Mouse (Mus musculus) MEL-GATA-1-ER (cell line): Measurements from ENCODE around the gene Slc35f4.

Experiments used
- DNase-seq: peaks from one replicate; pipeline ENCODE4 v3.0.0-alpha.2; 2012; ENCODE audit warnings: low read depth; ENCODE audit errors: extremely low read depth

Slc35f4 gene

DNA sequence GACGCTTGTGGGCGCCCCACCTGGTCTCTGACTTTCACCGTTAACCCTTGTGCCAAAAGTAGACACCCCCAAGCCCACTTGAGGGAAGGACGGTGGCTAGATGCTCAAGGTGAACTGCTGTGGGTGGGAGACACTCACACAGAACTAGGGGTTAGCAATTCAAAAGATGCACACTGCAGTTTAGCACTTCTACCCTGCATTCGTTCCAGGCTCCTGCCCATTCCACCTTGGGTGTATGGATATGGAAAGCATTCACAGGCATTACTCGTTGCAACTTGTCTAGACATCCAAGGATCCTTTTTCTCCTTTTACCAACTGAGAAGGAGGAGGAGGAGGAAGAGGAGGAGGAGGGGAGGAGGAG, at the start of gene Slc35f4:
Slc35f4 (minus strand) TSS at position 116 of the 361 bp plus-strand sequence.
- DNase-seq: no peak

DNA sequence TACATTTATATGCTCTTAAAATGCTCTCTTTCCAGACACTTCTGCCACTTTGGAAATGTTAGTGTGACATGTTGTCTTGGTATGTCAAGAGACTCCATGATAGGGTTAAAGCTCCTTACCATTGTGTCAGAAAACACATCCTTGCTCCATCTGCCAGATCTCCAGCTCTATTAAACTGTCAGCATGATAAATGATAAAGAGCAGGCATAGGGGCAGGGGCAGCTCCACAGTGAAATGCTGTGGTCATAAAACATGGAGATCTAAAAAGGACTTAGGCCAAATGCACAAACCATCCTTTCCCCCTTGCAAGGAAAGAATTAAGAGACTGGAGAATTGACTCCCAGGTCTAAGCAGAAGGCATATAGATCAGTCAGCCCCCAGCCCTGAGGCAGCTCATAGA, 42.5 kb upstream of the Slc35f4 start:
- no peak for DNase-seq

DNA sequence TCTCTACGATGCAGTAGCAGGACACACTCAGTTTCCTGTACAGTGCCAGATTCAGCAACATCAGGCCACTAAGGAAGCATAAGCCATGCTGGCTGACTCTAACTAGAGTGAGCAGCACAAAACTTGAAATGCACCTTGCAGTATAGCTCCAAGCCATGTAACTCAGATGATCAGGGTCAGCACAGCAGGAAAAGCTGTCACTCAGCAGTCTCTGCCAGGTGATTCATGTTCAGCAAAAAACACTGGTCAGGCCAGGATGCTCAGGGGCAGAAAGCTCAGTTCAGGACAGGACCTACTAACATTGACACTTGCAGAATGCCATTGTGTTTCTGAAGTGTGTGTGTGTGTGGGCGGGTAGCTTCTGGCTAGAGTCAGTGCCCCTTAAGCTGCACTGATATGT, 34.9 kb upstream of the Slc35f4 start:
- no peak for DNase-seq

DNA sequence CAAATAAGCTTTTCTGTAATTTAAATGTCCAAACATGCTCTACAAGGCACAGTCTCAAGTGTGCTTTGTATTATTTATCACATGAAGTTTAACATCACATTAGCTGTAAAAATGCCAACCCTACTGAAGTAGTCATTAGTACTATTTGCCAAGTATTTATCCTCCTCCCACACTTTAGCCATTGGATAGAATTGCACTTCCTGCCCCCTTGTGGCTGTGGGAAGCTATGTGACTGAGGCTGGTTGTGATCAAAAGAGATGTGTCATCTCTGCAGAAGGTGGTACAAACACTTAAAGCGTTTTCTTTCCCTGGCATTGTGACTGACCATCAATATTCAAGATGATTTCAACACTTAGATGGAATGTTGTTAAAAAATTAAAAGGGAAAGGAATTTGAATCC, 14.3 kb upstream of the Slc35f4 start:
- no peak for DNase-seq

DNA sequence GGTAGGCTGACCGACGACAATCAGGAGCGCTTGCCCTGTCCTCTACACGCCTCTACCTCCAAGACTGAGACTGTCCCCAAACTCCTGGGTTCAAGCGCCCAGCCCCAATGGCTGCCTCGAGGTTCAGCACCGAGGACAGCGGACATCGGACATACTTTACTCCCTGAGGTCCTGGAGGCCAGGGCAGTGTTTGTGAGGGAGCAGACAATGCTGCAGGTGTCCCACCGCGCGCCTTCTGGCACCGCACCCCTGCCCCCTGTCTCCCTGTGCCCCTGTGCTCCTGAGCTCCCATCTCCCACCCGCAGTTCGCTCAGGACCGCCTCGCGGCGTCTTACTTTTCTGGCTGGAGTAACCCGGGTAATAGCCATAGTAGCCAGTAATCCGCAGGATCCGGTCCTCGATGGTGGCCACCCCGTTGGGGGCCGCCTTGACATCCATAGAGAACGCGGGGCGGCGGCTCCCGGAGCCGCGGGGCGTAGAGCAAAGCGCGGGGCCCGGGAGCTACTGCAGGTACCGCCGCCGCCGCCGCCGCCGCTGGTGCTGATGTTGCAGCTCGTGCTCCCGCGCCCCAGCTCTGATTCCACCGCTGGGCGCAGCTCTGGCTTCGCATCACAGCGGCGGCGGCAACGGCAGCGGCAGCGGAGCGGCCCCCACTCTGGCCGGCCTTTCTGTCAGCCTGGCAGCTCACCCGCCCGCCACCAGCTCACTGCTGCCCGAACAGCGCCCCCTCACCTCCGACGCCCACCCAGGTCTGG, 493 bp downstream of the Slc35f4 start:
- no peak for DNase-seq

DNA sequence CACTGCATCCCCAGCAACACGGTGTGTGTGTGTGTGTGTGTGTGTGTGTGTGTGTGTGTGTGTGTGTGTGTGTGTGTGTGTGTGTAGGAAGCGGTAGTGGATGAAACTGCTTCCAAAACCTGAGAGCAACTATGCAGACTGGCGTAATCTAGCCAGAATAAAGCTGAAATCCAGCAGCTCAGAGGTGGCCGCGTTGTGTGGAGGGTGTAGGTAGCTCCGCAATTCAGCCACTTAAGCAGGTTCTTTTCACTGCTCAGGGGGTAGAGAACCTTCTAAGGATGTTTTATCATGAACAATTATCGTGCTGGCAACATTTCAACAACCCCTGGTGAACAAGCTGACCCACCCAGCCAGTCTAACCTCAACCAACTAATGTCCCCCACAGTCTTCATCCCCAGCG, 1.2 kb downstream of the Slc35f4 start:
- no peak for DNase-seq

DNA sequence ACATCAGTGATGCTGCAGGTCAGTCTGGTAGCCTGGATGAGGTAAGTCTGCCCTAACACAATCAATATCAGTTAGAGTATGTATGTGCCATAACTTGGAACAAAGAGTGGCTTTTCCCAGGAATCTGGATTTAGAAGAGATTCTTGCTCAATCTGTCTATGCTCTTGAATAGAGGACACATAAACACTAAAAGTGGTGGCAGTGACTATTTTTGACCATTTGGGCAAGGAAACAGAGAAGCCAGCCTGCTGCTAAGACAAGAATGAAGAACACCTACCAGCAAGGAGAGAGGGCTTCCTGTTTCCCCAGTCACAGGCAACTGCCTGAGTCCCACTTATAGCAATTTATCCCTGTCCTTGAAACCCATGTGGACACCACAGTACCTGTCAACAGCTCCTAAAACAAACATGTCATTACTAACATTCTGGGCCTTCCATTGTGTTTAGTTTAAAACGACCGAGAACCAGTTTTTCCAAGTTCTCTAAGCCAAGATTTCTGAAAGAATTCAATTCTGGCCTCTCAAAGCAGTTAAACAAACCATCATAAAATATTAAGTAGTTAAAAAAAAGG, 10.7 kb downstream of the Slc35f4 start:
- DNase-seq: no peak

DNA sequence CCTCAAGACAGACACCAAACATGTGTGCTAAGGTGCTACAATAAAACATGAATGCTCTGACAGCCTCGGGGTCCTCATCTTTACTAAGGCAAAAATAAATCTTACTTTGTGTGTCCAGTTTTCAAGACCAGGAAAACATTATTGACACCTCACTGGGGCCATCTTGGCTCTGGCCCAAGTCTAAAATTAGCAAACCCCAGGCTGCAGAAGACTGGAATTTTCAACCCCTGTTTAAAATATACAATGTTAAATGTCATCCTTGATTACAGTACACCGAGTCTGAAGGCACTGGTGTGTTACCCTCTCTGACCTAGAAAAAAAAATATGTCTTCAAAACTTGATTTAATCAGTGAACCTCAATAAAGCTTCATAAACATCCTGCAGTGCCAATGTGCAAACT, 11.7 kb downstream of the Slc35f4 start:
- DNase-seq: no peak

DNA sequence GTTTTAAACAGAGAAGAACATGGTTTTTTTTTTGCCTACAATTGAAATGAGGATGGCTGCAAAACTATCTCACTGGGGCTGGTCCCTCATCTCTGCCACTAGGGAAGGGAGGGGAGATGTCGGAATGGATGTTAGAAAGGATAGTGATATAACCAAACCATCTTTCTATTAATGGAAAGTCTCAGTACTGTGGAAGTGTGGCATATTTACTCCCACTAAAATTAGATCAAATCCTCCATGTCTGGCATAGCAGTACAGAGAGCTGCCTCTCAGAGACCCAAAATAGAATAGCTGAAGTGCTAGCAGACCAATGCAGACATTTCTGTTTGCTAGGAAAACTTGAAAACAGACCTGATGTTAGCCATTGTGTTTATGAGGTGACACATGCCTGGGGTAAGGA, 30.7 kb downstream of the Slc35f4 start:
- no peak for DNase-seq

DNA sequence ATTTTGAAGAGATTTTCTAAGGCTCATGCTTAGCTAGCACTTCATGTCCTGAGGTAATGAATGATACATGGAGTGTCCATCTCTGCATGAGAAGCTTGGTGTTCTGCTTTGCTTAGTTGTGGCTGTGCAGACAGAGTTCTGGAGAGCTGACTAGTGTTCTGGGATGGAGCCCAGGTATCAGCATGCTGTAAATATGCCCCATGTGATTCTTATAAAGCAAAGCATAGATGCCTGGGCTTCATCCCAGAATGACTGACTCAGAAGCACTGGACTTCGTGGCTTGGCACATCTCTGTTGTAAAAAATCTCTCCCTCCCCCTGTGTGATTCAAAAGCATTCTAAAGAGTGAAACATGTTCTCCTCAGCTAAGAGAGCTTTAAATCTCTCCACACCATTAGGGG, 32.1 kb downstream of the Slc35f4 start:
- DNase-seq: no peak

DNA sequence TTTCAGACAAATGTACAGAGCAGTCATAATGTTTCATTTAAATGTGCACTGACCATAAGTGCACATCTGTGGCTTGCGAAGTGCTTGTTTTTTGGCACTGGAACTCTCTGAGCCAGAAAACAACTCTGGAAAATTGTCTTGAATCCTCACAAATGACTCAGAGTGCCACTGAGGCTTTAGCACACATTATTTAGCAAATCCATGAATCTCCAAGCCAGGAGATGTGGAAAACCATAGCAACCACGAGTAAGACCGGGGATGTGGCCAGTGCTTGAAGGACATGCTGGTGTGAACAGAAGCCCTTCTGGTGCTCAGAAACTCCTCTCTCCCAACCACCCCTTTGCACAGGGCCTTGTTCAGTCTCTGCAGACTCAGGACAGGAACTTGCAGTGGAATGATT, 33.3 kb downstream of the Slc35f4 start:
- no peak for DNase-seq

DNA sequence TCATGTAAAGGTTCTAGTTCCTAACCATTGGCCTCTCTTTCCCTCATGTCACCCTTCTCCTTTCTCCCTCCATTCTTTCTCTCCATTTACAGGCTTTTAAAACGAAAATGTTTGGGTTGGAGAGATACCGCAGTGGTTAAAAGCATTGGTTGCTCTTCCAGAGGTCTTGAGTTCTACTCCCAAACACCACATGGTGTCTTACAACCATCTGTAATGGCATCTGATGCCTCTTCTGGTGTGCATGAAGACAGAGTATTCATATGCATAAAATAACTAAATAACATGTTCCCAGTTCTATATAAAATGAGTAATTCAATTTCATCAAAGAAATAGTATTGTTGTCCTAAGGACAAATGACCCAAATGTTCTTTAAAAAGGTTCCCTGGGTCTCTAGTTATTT, 49.2 kb downstream of the Slc35f4 start:
- DNase-seq: no peak

DNA sequence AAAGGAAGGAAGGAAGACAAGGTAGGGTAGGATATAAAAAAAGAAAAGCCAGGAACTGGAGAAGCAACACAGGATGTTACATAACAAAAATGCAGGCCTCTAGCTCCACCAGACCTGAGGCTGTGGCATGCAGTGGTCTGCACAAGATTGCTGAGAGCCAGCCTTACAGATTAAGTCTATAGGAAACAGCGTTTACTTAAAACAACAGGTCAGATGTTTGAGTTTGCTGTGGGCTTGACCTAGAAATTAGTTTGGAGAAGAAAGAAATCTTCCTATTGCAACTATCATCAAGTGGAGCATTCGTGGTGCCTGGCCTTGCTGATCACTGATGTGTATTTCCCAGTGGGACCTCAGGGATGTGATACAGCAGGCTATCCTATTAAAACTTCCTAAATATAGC, 64.1 kb downstream of the Slc35f4 start:
- DNase-seq: no peak

DNA sequence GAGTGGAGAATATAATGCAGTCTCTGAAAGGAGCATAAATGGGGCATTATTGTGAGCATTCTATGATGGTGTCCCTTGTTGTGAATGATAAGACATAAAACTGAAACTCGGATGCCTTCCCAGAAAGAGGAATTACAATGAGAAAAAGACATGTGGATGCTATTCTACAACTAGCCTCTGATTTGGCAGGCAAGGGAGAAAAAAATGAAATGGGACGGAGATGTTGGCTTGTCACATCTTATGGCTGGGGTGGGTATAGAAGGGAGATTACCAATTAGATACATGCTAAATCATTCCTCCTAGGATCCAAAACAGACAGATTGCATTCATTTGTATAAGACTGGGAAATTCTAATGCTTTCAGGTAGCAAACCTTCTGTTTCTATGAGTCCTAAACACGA, 65.0 kb downstream of the Slc35f4 start:
- no peak for DNase-seq

DNA sequence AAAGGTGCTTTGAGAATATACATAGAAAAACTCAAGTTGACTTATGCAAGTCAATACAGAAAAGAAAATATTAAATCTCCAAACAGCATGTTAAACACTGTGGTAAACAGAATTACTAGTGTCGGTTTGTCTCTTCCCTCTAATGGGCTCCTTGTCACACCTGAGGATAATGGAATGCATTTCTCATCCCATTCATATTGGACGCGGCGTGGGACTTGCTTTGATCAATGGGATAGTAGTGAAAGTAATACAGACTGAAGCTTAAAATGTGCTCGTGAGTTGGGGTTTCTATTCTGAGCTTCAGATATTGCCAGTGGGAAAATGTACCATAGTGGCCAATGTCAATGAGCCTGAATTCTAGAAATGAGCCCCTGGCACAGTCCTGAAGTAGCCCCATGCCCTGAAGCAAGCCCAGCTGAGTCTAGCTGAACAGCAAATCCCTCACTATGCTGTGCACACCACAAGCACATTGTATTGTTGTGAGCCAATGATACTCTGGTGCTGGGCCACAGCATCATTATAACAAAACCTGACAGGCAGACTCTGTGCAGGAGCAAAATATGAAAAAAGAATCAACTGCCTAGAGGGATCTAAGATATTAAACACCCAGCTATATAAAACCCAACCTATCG, 71.4 kb downstream of the Slc35f4 start:
- DNase-seq: no peak

DNA sequence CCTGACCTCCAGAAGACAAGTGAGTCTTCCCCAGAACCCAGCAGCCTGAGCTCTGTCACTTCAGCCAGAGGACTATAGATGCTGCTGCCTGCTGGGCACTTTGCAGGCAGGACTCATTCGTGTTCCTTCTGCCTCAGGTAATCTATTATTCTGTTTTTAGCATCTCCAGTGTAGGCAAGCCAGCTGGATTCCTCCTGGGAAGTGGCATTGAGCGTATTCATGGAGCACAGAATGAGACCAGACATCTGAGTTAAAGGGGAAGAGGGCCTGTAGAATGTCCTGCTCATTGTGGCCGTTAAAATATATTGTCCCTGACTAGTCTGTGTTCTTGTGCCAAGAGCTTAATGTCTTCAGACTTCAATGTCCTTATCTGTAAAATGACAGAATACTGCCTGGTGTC, 72.1 kb downstream of the Slc35f4 start:
- DNase-seq: no peak

DNA sequence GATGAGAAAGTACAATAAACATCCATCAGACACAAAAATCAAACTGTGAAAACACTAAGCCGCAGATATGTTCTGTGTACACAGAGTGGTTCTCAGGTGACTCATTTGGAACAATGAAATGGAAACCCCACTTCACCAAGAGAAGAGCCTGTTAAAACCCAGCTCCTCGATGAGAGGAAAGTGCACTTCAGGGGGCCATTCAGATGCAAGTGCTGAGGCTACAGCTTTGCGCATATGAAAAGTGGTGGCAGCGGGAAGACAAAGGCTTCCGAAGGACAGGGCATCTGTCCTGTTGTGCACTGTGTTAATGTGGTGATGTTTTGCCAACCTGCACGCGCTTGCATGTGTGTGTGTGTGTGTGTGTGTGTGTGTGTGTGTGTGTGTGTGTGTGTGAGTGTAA, 78.2 kb downstream of the Slc35f4 start:
- DNase-seq: no peak

DNA sequence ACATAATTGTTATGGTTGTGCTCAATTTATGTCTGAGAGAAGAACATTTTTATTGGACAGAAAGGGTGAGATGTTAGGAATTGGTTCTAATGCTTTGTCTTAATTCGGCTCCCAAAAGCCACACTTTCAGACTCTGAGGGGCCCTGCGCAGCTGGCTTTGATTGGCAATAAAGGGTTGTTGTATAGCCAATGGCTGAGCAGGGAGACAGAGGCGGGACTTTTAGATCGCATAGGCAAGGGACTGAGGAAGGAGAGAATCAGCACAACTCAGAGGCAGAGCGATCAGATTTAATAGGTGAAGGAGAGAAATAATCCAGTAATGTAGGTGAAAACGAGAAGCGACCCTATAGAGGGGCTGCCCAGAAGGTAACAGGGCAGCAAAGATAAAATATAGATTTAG, 79.4 kb downstream of the Slc35f4 start:
- no peak for DNase-seq

DNA sequence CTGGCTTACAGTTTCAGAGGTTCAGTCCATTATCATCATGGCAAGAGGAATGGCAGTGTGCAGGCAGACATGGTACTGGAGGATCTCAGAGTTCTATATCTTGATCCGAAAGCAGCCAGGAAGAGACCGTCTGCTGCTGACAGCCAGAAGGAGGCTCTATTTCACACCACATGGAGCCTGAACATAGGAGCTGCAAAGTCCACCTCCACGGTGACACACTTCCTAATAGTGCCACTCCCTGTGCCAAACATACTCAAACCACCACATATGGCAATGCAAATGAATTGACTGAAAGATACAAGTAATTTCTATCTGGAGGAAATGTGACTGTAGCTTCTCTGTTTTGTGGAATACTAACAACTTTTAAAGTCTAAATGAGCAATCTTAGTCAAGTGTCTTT, 89.0 kb downstream of the Slc35f4 start:
- DNase-seq: no peak

DNA sequence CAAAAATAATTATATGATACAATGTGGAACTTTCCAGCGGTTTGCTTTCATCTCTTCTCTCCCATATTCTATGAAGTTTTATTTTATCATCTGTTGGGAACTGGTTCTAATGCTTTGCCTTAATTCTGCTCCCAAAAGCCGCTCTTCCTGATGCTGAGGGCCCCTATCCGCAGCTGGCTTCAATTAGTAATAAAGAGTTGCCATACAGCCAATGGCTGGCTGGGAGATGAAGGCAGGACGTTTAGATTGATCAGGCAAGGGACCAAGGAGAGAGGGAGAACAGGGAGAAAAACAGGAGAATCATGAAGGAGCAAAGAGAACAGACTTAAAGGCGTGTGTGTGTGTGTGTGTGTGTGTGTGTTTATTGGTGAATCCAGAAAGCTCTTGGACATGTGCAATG, 94.0 kb downstream of the Slc35f4 start:
- no peak for DNase-seq

DNA sequence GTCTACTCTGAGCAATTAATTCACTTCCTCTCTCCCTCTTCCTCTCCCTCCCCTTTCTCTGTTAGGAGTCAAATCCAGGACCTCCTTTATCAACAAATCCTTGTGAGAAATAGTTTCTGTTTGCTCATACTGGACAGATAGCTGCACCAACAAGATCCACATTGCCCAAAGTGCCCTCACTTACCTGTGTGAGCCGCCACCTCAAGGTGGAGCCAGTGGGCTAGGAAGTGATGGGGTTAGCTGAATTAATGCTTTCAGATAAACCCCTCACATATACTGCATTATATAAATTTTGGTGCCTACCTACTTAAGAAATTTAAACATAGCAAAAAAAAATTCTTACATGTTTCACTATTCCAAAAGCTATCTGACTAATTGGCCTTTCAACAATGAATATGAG, 133.4 kb downstream of the Slc35f4 start:
- DNase-seq: no peak

DNA sequence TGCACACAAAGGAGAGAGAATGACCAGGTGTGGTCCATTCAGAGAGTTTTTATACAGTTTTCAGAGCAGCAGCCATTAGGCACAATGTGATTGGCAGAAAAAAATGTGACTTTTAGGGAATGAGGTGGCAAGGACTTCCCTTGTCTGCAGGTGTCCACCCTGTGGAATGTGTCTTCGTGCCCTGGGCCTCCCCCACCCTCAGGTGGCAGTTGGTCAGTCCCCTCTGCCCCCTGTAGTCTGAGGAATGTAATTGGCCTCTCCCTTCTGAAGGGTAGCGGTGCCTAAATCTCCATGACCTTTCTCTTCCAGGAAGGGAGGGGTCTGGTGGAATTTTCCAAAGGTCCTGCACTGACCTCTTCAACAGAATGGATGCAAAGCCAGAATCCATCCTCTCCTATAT, 163.7 kb downstream of the Slc35f4 start:
- no peak for DNase-seq

DNA sequence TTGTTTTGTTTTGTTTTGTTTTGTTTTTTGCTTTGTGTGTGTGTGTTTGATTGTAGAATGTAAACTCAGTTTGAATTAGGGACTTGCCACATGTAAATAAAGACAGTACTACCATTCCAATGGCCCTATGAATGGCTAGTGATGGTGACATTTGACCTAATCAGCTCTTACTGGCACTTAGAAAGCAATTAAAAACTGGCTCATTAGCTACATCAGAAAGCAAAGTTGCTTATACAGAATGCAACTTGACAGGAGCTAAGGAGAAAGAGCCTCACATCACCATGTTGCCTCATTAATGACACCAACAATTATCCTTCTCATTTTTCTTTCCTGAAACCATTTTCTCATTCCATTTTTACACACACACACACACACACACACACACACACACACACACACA, 170.3 kb downstream of the Slc35f4 start:
- DNase-seq: no peak
